Mouse (Mus musculus) forelimb bud, embryonic 11.5 days (tissue): ENCODE measurements around the gene Jmjd8.
"Not testable (repeated sequence)": the region's sequence is repeated elsewhere in the genome, so short reads cannot be mapped to it uniquely, and the experiment has no call there.

Source experiments
- DNase-seq: peaks from one replicate; pipeline ENCODE4 v3.0.0-alpha.2; 2012; ENCODE audit warnings: low read depth, low spot score

Gene Jmjd8

GRCm38 (mm10) chr17:25828712-25829557 is at the start of gene Jmjd8:
Gene Jmjd8, plus strand, starts transcription at chr17:25828867.
- peak; percentile 79 for DNase-seq

GRCm38 (mm10) chr17:25781339-25781738 is 47.3 kb upstream of the Jmjd8 start:
- DNase-seq, result no peak

DNA sequence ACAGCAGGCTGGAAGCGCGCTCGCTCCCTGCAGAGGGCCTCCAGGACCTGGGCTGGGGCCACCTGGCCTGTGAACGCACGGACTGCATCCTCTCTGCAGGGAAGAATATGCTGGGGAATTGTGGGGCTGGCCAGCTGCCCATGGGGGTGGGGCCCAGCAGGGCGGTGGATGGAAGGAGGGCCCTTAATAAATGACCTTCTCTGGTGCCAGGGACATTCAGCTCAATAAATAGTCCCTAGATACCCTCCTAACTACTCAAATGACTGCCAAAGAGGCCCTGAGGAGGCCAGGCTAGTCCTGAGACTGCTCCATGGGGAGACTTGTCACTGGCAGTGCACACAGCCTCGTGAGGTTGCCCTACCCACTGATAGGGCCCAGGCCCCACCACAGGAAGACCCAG is 45.6 kb upstream of the Jmjd8 start:
- no peak for DNase-seq

GRCm38 (mm10) chr17:25783861-25784574 is 44.6 kb upstream of the Jmjd8 start:
- no peak for DNase-seq

DNA sequence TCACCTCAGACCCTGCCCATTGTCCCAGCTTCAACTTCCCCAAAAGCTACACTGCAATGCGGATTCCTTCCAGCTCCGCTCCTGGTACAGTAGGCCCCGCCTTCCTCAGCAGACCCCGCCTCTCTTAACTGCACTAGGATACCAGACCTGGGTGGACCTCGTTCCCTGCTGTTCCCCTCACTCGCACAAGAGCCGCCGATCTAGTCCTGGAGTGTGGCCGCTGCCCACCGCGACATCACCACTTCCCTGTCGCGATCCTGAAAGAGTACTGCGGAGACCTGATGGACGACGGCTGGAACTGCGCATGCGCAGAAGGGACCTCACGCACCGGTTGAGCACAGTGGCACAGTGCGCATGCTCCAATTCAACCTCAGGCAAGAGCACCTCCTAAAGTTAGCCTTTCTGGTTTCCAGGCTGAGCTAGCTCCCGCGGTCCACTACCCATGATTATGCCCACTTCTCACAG is 43.4 kb upstream of the Jmjd8 start, which contains the start of gene Haghl:
Gene Haghl, minus strand, starts transcription at position 393 of the 465 bp plus-strand sequence.
- DNase-seq, result peak; percentile 98

GRCm38 (mm10) chr17:25786280-25786679 is 42.4 kb upstream of the Jmjd8 start, which contains the start of gene Ccdc78:
Gene Ccdc78, plus strand, starts transcription at chr17:25786580.
- no peak for DNase-seq

DNA sequence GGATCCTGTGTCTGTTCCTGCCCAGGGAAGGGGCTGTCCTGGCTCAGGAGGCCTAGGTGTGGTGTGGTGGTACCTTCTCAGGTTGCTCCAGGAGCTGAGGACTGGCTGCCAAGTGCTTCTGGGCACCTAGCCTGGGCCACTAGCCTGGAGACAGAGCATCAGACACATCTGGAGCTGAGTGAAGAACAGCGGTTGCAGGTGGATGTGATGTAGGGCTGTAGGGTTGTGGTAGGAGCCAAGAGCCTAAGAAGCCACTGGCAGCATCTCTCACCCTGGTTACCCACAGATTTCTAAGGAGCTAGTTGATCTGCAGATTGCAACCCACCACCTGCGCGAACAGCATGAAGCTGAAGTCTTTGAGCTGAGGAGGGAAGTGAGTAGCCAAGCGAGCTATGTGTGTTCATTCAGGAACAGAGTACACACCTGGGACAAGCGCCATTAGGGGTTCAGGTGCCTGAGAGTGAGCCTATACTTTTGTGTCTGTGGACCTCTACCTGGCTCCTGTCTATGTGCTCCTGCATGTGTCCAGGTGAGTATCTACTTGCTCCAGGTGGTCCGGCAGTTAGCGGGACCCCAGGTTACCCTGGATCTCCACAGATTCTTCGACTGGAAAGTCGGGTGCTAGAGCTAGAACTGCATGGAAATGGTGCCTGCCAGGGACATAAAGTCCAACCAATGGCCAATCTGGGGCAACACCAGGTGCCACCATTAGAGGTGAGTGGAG is 41.7 kb upstream of the Jmjd8 start:
- DNase-seq, result no peak

- no peak for DNase-seq
Measured at GRCm38 (mm10) chr17:25791320-25791842, 37.3 kb upstream of the Jmjd8 start.

DNA sequence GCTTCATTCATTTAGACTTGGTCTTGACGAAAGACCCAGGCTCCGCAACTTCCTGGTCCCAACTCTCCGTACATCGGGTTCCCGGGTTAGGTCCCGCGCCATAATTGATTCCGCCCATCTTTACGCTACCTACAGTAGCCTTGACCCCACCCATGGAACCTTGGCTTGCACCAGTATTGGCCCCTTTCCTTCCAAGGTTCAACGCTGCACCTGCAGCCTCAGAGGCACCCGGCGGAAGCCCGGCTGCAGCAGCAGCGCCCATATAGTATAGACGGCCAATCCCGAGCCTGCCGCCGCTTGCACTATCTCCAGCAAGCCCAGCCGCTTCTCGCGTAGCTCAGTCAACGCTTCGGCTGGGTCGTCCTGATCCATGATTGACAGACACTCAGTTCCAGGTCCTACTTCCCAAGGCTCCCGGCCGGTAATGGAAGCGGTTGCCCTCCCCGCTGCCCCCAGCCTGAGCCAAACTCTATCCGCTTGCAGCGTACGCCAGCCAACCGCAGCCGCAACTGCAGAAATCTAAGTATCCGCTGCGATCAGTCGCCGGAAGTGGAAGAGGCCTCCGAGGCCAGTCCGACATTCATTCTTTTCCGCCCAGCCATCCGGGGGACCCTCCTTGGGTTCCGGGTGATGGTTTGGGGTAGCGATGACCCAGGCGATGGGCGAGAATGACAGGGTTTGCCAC is 36.7 kb upstream of the Jmjd8 start:
- peak; percentile 81 for DNase-seq

DNA sequence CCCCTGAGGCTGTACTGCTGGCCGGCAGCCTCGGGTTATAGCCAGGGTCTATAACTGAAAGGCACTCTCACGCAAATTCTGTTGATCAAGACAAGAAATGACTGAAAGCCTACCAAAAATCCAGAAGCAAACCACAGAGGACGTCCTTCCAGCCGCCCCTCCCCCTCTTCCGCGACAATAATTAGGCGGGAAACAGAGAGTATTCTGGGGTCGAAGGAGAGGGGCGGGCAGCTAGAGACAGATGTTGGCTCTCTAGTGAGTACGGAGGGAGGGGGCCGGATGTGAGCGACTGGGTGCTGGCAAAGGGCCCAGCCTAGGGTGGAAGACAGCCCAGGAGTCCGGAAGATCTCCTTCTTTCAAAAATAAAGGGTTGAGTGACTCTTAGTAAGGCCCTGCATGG is 36.1 kb upstream of the Jmjd8 start, which contains the start of gene Fam173a:
Gene Fam173a, minus strand, starts transcription at position 287 of the 400 bp plus-strand sequence.
- DNase-seq, result peak; percentile 46

- DNase-seq, result no peak
Measured at GRCm38 (mm10) chr17:25794197-25794596, 34.5 kb upstream of the Jmjd8 start.

DNA sequence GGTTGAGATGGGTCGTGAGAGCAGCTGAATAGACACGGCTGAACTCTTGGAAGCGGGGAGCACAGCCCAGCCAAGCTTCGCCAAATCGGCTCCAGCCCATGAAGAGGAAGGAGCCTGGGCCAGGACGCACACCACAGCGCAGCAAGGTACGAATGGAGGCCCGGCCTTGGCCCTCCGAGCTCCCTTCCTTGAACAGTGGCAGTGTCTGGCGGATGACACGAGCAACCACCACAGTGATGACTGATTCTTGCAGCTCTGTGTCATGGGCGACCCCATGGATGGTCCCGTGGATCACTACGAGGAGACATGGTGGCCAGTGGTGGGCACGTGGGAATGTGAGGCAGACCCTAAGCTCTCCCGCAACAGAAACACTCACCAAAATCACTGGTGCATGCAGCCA is 33.7 kb upstream of the Jmjd8 start:
- DNase-seq, result no peak

- DNase-seq, result peak; percentile 54
Measured at GRCm38 (mm10) chr17:25795609-25796092, 33.0 kb upstream of the Jmjd8 start, which contains the start of gene AC134908.4. Gene AC134908.4, minus strand, starts transcription at chr17:25795659.

DNA sequence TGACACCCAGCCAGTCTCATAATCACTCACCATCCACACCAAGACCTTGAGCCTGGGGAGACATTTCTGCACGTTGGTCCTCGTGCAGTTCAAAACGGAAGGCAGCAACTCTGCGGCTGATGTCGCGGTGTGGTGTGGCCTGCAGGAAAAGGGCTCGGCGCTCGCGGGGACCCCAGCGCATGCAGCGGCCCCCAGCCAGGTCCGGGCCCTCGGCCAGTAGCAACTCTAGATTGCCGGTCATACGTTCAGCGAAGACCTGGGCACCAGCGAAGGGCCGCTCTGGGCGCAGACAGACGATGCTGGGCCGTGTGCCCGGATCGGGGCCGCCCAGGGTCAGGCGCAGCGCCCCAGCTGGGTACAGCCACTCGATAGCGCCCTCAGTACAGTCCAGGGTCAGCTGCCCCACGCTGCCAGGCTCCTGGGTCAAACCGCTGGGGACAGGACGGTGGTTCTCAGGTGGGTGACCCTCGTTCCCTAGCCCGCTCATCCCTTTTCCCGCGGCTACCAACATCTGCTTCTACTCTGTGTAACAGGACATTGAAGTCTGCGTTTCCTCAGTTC is 32.4 kb upstream of the Jmjd8 start:
- DNase-seq, result no peak

GRCm38 (mm10) chr17:25796951-25797369 is 31.7 kb upstream of the Jmjd8 start, which contains the start of gene Metrn:
Gene Metrn, minus strand, starts transcription at chr17:25797136.
- peak; percentile 85 for DNase-seq

- DNase-seq, result peak; percentile 73
Measured at GRCm38 (mm10) chr17:25801029-25801428, 27.6 kb upstream of the Jmjd8 start.

DNA sequence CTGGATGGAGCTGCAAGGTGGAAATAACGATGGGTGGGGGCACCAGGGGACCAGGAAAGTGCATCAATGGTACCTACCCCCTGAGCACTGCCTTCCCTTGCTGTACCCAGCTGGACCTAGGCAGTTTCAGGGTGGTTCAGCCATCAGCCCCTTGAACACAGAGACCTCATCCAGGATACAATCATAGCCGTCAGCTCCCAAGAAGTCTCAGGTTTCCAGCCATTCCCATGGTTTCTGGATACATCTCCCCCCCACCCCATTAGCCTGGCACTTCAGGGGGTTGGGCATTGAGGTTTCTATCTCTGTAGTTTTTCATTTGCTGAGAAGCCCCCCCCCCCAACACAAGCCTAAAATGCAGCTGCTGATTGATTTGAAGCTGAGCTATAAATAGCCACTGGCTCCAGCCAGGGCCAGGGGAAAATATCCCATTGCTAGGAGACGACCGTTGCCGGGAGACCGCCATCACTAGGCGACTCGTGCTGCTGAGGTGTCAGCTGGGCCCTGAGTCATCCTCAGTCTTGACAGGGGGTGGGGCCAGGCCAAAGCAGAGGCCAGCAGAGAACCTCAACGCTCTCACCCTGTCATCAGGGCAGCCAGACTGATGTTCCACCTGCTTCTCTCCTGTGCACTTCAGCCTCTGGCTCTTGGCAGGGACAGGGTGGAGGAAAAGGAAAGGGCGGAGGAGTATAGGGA is 25.7 kb upstream of the Jmjd8 start:
- no peak for DNase-seq

GRCm38 (mm10) chr17:25806507-25806906 is 22.2 kb upstream of the Jmjd8 start:
- DNase-seq, result no peak

GRCm38 (mm10) chr17:25807452-25807851 is 21.2 kb upstream of the Jmjd8 start:
- not testable (repeated sequence) for DNase-seq

DNA sequence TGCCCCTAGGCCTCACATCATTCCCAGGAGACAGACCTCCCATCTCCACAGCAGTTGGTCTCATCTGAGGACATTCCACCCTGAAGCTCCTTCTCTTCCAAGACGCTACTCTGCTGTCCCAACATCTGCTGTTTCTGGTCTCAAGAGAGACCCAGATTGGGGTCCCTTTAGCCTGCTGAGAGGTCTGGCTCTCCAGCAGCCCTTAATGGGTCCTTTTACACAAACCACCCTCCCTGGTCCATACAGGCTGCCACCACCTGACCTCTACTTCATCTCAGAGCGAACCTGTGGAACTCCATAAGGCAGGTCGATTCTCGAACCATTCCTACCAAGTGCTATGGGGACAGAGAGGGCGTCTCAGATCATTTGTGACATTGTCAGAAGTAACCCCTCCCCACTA is 20.6 kb upstream of the Jmjd8 start:
- no peak for DNase-seq
